Mouse (Mus musculus) kidney, adult 2 months (tissue): ENCODE data around the gene Rdh16f1. TPM values are rescaled to one million over a fixed set of nuclear protein-coding genes. Genes with fewer than 3 reads are reported as not detected.

ENCODE experiments used
- DNase-seq: peaks from one replicate; pipeline ENCODE4 v3.0.0; 2021
- H3K27ac ChIP-seq: fragments of 200-500 bp; 2 replicates; pipeline ENCODE4 v1.5.1; 2012; ENCODE audit warnings: low read depth, low read length, control low read depth, inconsistent platforms; ENCODE audit not compliant: insufficient read depth
- H3K27me3 ChIP-seq: fragments of 200-500 bp; replicated peaks from 2 replicates; pipeline ENCODE4 v1.6.1; 2012; ENCODE audit warnings: mild to moderate bottlenecking, moderate library complexity, low read length, inconsistent platforms; ENCODE audit not compliant: control insufficient read depth, insufficient read depth
- H3K36me3 ChIP-seq: fragments of 200-500 bp; 2 replicates; pipeline ENCODE4 v1.6.1; 2012; ENCODE audit warnings: mild to moderate bottlenecking, moderate library complexity, low read length, inconsistent platforms; ENCODE audit not compliant: control insufficient read depth, insufficient read depth
- H3K4me1 ChIP-seq: fragments of 200-500 bp; 2 replicates; pipeline ENCODE4 v1.6.1; 2011; ENCODE audit warnings: low read length; ENCODE audit not compliant: control insufficient read depth, insufficient read depth
- H3K4me3 ChIP-seq: fragments of 200-500 bp; 2 replicates; pipeline ENCODE4 v1.5.1; 2011; ENCODE audit warnings: mild to moderate bottlenecking, low read depth, low read length, control low read depth; ENCODE audit not compliant: insufficient read depth
- CTCF ChIP-seq: fragments of 200-500 bp; conservative IDR thresholded peaks from 2 replicates; pipeline ENCODE4 v1.5.1; 2011; ENCODE audit warnings: low read depth, mild to moderate bottlenecking, control low read depth, low read length, moderate library complexity, mixed read lengths; ENCODE audit not compliant: insufficient read depth, insufficient read length
- POLR2A ChIP-seq: fragments of 200-500 bp; IDR thresholded peaks from one replicate; pipeline ENCODE4 v1.6.1; 2011; ENCODE audit warnings: low read depth, low read length, control low read depth
- WGBS: fragments of 180-500 bp; shearing (Covaris S2); methylation state at CpG from one replicate; pipeline ENCODE4 v1.1.7; 2018; 5-methylcytosine and 5-hydroxymethylcytosine counted together
- polyA plus RNA-seq: library from polyadenylated mRNA; depleted of rRNA; stranded (reverse); fragments of >200 nt; gene quantifications from 2 replicates; pipeline ENCODE4 v1.2.3, GENCODE M21; 2012

The Rdh16f1 gene
- polyA plus RNA-seq, 1 experiment = 2.3 TPM

- H3K4me3 ChIP-seq = no peak overlapping the region
- TF ChIP-seq CTCF (no peak), POLR2A (no peak)
- H3K36me3 ChIP-seq = no peaks in the 10 kb centered on the region
- H3K27me3 ChIP-seq = no peaks in the 10 kb centered on the region
- no peaks in the 10 kb centered on the region for H3K4me1 ChIP-seq
- 75% methylated on average over 11 of the region's 11 CpGs for WGBS
- no peak for DNase-seq
- H3K27ac ChIP-seq = no peak overlapping the region
These were observed 29.2 kb upstream of the Rdh16f1 start for GRCm38 (mm10) chr10:127730285-127730932.

GRCm38 (mm10) chr10:127730933-127731310 is 28.7 kb upstream of the Rdh16f1 start:
- no peak for DNase-seq
- WGBS = 43% methylated on average over 9 of the region's 9 CpGs
- Histone ChIP-seq H3K27ac (no peak overlapping the region), H3K27me3 (no peaks in the 10 kb centered on the region), H3K4me1 (no peaks in the 10 kb centered on the region), H3K36me3 (no peaks in the 10 kb centered on the region), H3K4me3 (no peak overlapping the region)
- no peak for TF ChIP-seq POLR2A
- no peak for TF ChIP-seq CTCF

GRCm38 (mm10) chr10:127731397-127731796 is 28.2 kb upstream of the Rdh16f1 start:
- H3K27ac ChIP-seq = no peak overlapping the region
- no peak overlapping the region for H3K4me3 ChIP-seq
- WGBS = 34% methylated on average over 5 of the region's 5 CpGs
- DNase-seq = no peak
- TF ChIP-seq POLR2A (no peak), CTCF (no peak)
- no peaks in the 10 kb centered on the region for H3K36me3 ChIP-seq
- no peaks in the 10 kb centered on the region for H3K27me3 ChIP-seq
- H3K4me1 ChIP-seq = no peaks in the 10 kb centered on the region

GRCm38 (mm10) chr10:127734434-127734833 is 25.2 kb upstream of the Rdh16f1 start:
- no peak for TF ChIP-seq POLR2A
- TF ChIP-seq CTCF = peak; percentile 64
- no peak overlapping the region for H3K27ac ChIP-seq
- no peaks in the 10 kb centered on the region for H3K36me3 ChIP-seq
- no peaks in the 10 kb centered on the region for H3K27me3 ChIP-seq
- peaks cover 6% of the 10 kb centered on the region; the same call in 1 of the 2 replicates for H3K4me1 ChIP-seq
- WGBS = 33% methylated on average over 5 of the region's 5 CpGs
- H3K4me3 ChIP-seq = no peak overlapping the region
- DNase-seq = peak; percentile 36

- H3K27ac ChIP-seq = no peak overlapping the region
- no peaks in the 10 kb centered on the region for H3K27me3 ChIP-seq
- DNase-seq = no peak
- no peak overlapping the region for H3K4me3 ChIP-seq
- peaks cover 6% of the 10 kb centered on the region; the same call in 1 of the 2 replicates for H3K4me1 ChIP-seq
- no peaks in the 10 kb centered on the region for H3K36me3 ChIP-seq
- TF ChIP-seq POLR2A (no peak), CTCF (no peak)
- 79% methylated on average over 2 of the region's 2 CpGs for WGBS
These were observed 23.3 kb upstream of the Rdh16f1 start for GRCm38 (mm10) chr10:127736266-127736665.

- 72% methylated on average over 4 of the region's 4 CpGs for WGBS
- Histone ChIP-seq H3K27ac (no peak overlapping the region), H3K27me3 (no peaks in the 10 kb centered on the region), H3K4me1 (peaks cover 6% of the 10 kb centered on the region; the same call in 1 of the 2 replicates), H3K36me3 (no peaks in the 10 kb centered on the region), H3K4me3 (no peak overlapping the region)
- no peak for TF ChIP-seq POLR2A
- TF ChIP-seq CTCF = no peak
- no peak for DNase-seq
These were observed 22.7 kb upstream of the Rdh16f1 start for GRCm38 (mm10) chr10:127736916-127737315.

- Histone ChIP-seq H3K27me3 (no peaks in the 10 kb centered on the region), H3K4me3 (no peak overlapping the region), H3K36me3 (0 out of 2 replicates have a peak, but pooled peaks cover 2% of the 10 kb centered on the region), H3K4me1 (peaks cover 6% of the 10 kb centered on the region; the same call in 1 of the 2 replicates), H3K27ac (no peak overlapping the region)
- 34% methylated on average over 2 of the region's 2 CpGs for WGBS
- TF ChIP-seq POLR2A (no peak), CTCF (no peak)
- DNase-seq = no peak
These were observed 22.0 kb upstream of the Rdh16f1 start for GRCm38 (mm10) chr10:127737552-127737951.
